Mouse (Mus musculus) ES-E14 (cell line): ENCODE measurements around the gene Hps3.

Experiments
- CHD2 ChIP-seq: IDR thresholded peaks from 2 replicates; pipeline ENCODE4 v1.6.1; 2014; ENCODE audit warnings: mild to moderate bottlenecking, low read depth, low read length, inconsistent platforms
- HCFC1 ChIP-seq: IDR thresholded peaks from 2 replicates; pipeline ENCODE4 v1.6.1; 2012; ENCODE audit warnings: low read length, inconsistent platforms, borderline replicate concordance; ENCODE audit not compliant: insufficient read depth
- MAFK ChIP-seq: IDR thresholded peaks from 2 replicates; pipeline ENCODE4 v1.6.1; 2014; ENCODE audit warnings: mild to moderate bottlenecking, low read depth, low read length, inconsistent platforms; ENCODE audit not compliant: insufficient read depth

DNA sequence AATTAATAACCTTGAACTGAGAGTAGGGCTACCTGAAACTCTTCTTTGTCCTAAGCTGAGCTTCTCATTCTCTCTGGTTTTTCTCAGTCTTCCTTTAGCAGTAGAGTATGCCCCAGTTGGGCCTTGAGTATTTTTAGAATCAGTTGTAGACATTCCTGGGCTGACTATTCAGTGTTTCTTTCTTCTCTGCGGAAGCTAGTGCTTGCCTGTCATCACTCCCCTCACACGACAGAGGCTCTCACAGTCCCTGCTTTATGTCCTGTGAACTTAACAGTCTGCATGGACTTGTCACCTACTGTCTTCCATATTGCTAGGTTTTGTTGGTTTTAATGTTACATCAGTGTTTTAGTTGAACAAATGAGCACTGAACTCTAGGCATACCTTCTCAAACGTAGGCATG is 47.0 kb upstream of the Hps3 start:
- TF ChIP-seq MAFK: no peak
- no peak for TF ChIP-seq CHD2
- TF ChIP-seq HCFC1: no peak
